Mouse (Mus musculus) lung, embryonic 14.5 days (tissue): ENCODE results near the gene Gm10647. TPM values are rescaled to one million over a fixed set of nuclear protein-coding genes. Genes with fewer than 3 reads are reported as not detected.

Experiments
- ATAC-seq: fragments of 200-750 bp; cut with Nextera tagmentation; 2 replicates; pipeline ENCODE4 v1.8.0; 2017; ENCODE audit warnings: mild to moderate bottlenecking, moderate TSS enrichment, moderate library complexity; ENCODE audit not compliant: insufficient read depth
- DNase-seq: peaks from one replicate; pipeline ENCODE4 v3.0.0-alpha.2; 2015
- H3K27ac ChIP-seq: fragments of 300-500 bp; sonication (generic); 2 replicates; pipeline ENCODE4 v1.5.1; 2014; ENCODE audit warnings: low read depth, mild to moderate bottlenecking, moderate library complexity
- H3K27me3 ChIP-seq: fragments of 300-500 bp; sonication (generic); 2 replicates; pipeline ENCODE4 v1.6.1; 2014; ENCODE audit warnings: low read length, control low read depth; ENCODE audit not compliant: insufficient read depth
- H3K36me3 ChIP-seq: fragments of 300-500 bp; sonication (generic); 2 replicates; pipeline ENCODE4 v1.6.1; 2014; ENCODE audit warnings: control low read depth; ENCODE audit not compliant: insufficient read depth
- H3K4me1 ChIP-seq: fragments of 300-500 bp; sonication (generic); 2 replicates; pipeline ENCODE4 v1.6.1; 2014; ENCODE audit warnings: antibody characterized with exemption, control low read depth; ENCODE audit not compliant: insufficient read depth
- H3K4me2 ChIP-seq: fragments of 300-500 bp; sonication (generic); 2 replicates; pipeline ENCODE4 v1.6.1; 2014; ENCODE audit warnings: mild to moderate bottlenecking
- H3K4me3 ChIP-seq: fragments of 300-500 bp; sonication (generic); 2 replicates; pipeline ENCODE4 v1.5.1; 2014; ENCODE audit warnings: low read depth, low read length
- H3K9ac ChIP-seq: fragments of 300-500 bp; sonication (generic); 2 replicates; pipeline ENCODE4 v1.6.1; 2014
- H3K9me3 ChIP-seq: fragments of 300-500 bp; sonication (generic); 2 replicates; pipeline ENCODE4 v1.6.1; 2016; ENCODE audit warnings: low read depth, low read length, control low read depth
- CTCF ChIP-seq: IDR thresholded peaks from 2 replicates; pipeline ENCODE4 v1.5.1; 2016; ENCODE audit warnings: antibody characterized with exemption, low read depth
- WGBS: fragments of 180-500 bp; shearing (Covaris S2); extraction: QIAGEN DNeasy Blood & Tissue Kit; methylation state at CpG from one replicate; pipeline ENCODE4 v1.1.7; 2014; 5-methylcytosine and 5-hydroxymethylcytosine counted together
- polyA plus RNA-seq: library from polyadenylated mRNA; unstranded; fragments of >200 nt; fragmentation: Nextera tagmentation; extraction: Ambion mirVana; gene quantifications from 2 replicates; pipeline ENCODE4 v1.2.1, GENCODE M21; 2014

The Gm10647 gene
- polyA plus RNA-seq, 1 experiment from 2014 or later, result 0.49 TPM

DNA sequence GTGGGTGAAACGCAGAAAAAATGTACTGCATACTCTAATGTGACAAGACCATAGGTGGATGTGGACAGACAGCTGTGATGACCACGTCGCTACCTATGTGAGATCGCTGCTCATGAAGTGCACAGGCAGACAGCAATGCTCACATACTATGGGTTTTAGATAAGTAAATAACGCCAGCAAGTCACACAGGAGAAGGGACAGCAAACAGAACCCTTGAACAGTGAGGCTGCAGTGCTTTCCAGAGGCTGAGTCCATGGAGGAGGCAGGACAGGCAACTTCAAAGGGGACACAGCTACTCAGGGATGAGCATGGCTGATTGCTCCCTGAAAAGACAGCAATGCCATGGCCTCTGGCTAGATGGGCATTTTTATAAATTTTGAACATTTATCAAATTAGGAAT lies 50.0 kb downstream of the Gm10647 start:
- whole genome bisulfite sequencing, result 86% methylated on average over 5 of the region's 5 CpGs
- Histone ChIP-seq H3K4me3 (no peak overlapping the region), H3K36me3 (peaks cover 21% of the 10 kb centered on the region), H3K27ac (no peak overlapping the region), H3K4me2 (no peak overlapping the region), H3K9me3 (no peaks in the 10 kb centered on the region), H3K9ac (no peak overlapping the region), H3K27me3 (no peaks in the 10 kb centered on the region), H3K4me1 (no peaks in the 10 kb centered on the region)
- DNase-seq (no peak), ATAC-seq (no peak)
- TF ChIP-seq CTCF, result no peak

Other genes with a start within 250 kb of the Gm10647 start
- 73.7 and 73.9 TPM in 2 replicates for gene Usp3, start 203.9 kb upstream of the Gm10647 start, polyA plus RNA-seq
- 0.92 and 0.93 TPM in 2 replicates for gene Car12, start 83.4 kb upstream of the Gm10647 start, polyA plus RNA-seq
- 9.3 and 9.6 TPM in 2 replicates for gene Aph1b, start 1.5 kb upstream of the Gm10647 start, polyA plus RNA-seq
- 3.6 and 4.0 TPM in 2 replicates for gene Aph1c, start 37.7 kb downstream of the Gm10647 start, polyA plus RNA-seq
- gene Rab8b, start 122.6 kb downstream of the Gm10647 start, polyA plus RNA-seq, result 29.9 and 35.0 TPM in 2 replicates
- gene Rps27l, start 149.0 kb downstream of the Gm10647 start, polyA plus RNA-seq, result 656 and 719 TPM in 2 replicates
- gene Lactb, start 178.4 kb downstream of the Gm10647 start, polyA plus RNA-seq, result 8.7 and 9.8 TPM in 2 replicates